Mouse (Mus musculus): ENCODE results near the gene Olfr1046.
"Not testable (repeated sequence)": the region's sequence is repeated elsewhere in the genome, so short reads cannot be mapped to it uniquely, and the experiment has no call there.

Gene Olfr1046

DNA sequence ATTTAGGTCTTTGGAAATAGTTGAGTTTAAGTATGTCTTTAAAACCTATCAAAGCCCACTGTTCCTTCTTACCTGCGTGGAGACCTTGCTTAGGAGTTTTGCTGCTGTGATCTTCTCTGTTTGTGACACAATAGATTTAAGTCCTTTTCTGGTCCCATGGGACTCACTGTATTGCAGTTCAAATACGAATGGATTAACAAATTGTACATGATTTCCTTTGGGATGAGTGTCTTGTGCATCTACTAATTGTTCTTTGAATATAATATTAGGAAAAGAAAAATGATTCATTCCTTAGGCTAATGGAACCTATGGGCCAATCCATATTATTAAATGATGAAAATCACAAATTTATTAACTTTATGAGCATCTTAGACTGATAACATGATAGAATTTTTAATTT lies at the start of gene Olfr1046:
Gene Olfr1046, minus strand, starts transcription at position 101 of the 400 bp plus-strand sequence.
- DNase-seq (ENCODE audit: low read depth, low spot score), result no peak
- Histone ChIP-seq H3K36me3 (ENCODE audit: control insufficient read depth, insufficient read depth, low read length, poor library complexity, severe bottlenecking) (no peaks in the 10 kb centered on the region), H3K27me3 (ENCODE audit: control insufficient read depth, insufficient read depth, low read length, poor library complexity, severe bottlenecking) (no peaks in the 10 kb centered on the region; the same call in 1 of the 2 replicates)

DNA sequence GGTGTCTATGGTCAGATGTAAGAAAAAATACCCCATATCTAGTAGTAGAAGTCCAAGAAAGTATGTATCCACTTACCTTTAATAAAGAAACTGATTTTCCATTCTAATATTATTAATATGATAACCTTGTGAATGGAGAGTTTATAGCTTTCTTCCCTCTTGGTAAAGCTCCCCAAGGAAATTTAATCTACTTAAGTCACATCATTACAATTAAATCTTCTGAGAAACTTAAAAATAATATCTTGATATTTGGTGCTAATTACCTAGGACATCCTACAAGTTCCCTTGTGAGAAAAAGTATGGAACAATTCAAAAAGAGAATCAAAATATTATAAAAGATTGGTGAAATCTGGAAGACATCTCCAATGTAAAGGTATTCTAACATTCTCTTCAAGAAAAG lies 39.1 kb upstream of the Olfr1046 start, which contains the start of gene Olfr1049:
Gene Olfr1049, minus strand, starts transcription at position 101 of the 400 bp plus-strand sequence.
- not testable (repeated sequence) for H3K36me3 ChIP-seq (ENCODE audit: control insufficient read depth, insufficient read depth, low read length, poor library complexity, severe bottlenecking); DNase-seq (ENCODE audit: low read depth, low spot score); H3K27me3 ChIP-seq (ENCODE audit: control insufficient read depth, insufficient read depth, low read length, poor library complexity, severe bottlenecking)

DNA sequence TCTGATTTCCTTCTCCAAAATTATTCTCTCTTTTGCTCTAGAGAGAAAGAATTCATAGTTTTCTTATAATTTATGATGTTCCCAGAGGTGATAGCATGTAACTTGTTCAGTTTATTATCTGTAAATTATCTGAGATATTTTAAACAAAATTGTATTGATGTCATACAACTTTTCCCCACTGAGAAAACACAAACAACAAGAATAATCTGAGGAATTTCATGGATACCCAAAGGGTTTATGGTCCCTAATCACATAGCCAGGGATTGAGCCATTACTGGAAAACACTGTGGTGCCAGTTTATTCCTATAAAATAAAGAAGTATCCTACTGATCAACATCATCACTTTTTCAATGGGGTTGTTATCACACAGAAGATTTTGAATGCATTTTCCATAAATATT lies 21.1 kb upstream of the Olfr1046 start, which contains the start of gene Olfr1048:
Gene Olfr1048, minus strand, starts transcription at position 101 of the 400 bp plus-strand sequence.
- no peaks in the 10 kb centered on the region for H3K27me3 ChIP-seq (ENCODE audit: control insufficient read depth, insufficient read depth, low read length, poor library complexity, severe bottlenecking)
- H3K36me3 ChIP-seq (ENCODE audit: control insufficient read depth, insufficient read depth, low read length, poor library complexity, severe bottlenecking), result no peaks in the 10 kb centered on the region
- DNase-seq (ENCODE audit: low read depth, low spot score), result no peak

- H3K36me3 ChIP-seq (ENCODE audit: control insufficient read depth, insufficient read depth, low read length, poor library complexity, severe bottlenecking), result no peaks in the 10 kb centered on the region
- no peaks in the 10 kb centered on the region for H3K27me3 ChIP-seq (ENCODE audit: control insufficient read depth, insufficient read depth, low read length, poor library complexity, severe bottlenecking)
- no peak for DNase-seq (ENCODE audit: low read depth, low spot score)
Observed at GRCm38 (mm10) chr2:86231301-86231700, 12.2 kb upstream of the Olfr1046 start, which contains the start of gene Olfr1047. TSS of gene Olfr1047 (minus strand) at chr2:86231401.

DNA sequence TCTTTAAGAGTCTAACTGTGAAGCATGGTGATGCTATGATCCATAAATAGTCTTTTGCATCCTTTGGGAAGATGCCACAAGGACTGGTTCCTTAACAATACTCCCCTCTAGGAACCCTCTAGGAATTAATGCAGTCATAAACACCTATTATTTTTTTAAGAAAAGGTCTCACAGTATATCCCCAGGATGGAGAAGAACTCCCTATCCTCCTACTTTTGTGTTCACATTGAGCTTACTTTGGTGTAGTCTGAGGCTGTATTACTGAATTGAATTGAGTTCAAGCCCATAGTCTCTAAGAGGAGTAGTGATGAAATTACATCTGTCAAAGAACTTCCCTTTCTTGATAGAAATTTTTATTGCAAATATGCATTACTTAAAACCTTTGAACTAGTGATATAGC lies 16.2 kb downstream of the Olfr1046 start, which contains the start of gene Olfr1045:
Gene Olfr1045, minus strand, starts transcription at position 101 of the 400 bp plus-strand sequence.
- no peaks in the 10 kb centered on the region for H3K27me3 ChIP-seq (ENCODE audit: control insufficient read depth, insufficient read depth, low read length, poor library complexity, severe bottlenecking)
- no peak for DNase-seq (ENCODE audit: low read depth, low spot score)

DNA sequence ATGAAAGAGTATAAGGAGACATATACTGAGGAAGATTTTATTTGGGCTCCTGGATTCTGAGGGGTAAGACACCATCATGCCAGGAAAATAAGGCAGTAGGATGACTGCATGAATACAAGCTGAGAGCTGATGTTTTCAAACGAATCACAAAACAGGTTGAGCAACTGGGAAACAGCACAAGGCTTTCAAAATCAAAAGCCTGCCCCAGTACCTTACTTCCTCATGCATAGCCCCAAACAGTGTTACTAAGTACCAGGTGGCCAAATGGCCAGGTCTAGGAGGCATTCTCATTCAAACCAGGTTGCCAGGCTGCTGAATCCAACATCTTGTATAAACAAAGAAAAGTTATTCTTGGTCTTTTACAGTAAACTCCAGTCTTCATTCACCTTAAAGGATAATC lies 23.3 kb downstream of the Olfr1046 start:
- H3K27me3 ChIP-seq (ENCODE audit: control insufficient read depth, insufficient read depth, low read length, poor library complexity, severe bottlenecking), result no peaks in the 10 kb centered on the region
- DNase-seq (ENCODE audit: low read depth, low spot score), result no peak

More for the DNA sequence above, 16.2 kb downstream of the Olfr1046 start, which contains the start of gene Olfr1045:
- H3K36me3 ChIP-seq (ENCODE audit: control insufficient read depth, insufficient read depth, low read length, poor library complexity, severe bottlenecking), result no peaks in the 10 kb centered on the region

DNA sequence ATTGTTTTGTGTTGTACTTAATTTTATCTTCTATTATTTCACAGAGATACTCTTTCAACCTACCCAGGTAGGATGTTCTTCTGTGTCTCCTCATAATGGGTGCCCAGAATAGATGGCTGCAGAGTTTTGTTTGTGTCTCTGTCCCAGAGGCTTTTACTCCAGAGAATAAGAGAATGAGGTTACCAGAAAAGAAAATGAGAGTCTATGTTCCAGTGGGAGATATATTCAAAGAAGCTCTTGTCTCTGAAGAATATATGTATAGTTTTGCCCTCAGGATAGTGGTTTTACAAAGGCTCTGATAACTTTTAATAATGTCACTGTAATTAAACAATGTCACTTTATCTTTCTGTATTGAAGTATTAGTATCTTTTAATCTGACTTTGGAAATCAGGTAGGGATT lies 33.5 kb downstream of the Olfr1046 start, which contains the start of gene Olfr52:
Gene Olfr52, minus strand, starts transcription at position 101 of the 400 bp plus-strand sequence.
- no peaks in the 10 kb centered on the region for H3K36me3 ChIP-seq (ENCODE audit: control insufficient read depth, insufficient read depth, low read length, poor library complexity, severe bottlenecking)
- H3K27me3 ChIP-seq (ENCODE audit: control insufficient read depth, insufficient read depth, low read length, poor library complexity, severe bottlenecking), result no peaks in the 10 kb centered on the region
- DNase-seq (ENCODE audit: low read depth, low spot score), result no peak

More for the DNA sequence above, 23.3 kb downstream of the Olfr1046 start:
- H3K36me3 ChIP-seq (ENCODE audit: control insufficient read depth, insufficient read depth, low read length, poor library complexity, severe bottlenecking), result no peaks in the 10 kb centered on the region

GRCm38 (mm10) chr2:86179950-86180349 lies 39.2 kb downstream of the Olfr1046 start:
- DNase-seq (ENCODE audit: low read depth, low spot score), result no peak
- Histone ChIP-seq H3K27me3 (ENCODE audit: control insufficient read depth, insufficient read depth, low read length, poor library complexity, severe bottlenecking) (no peaks in the 10 kb centered on the region), H3K36me3 (ENCODE audit: control insufficient read depth, insufficient read depth, low read length, poor library complexity, severe bottlenecking) (no peaks in the 10 kb centered on the region)

DNA sequence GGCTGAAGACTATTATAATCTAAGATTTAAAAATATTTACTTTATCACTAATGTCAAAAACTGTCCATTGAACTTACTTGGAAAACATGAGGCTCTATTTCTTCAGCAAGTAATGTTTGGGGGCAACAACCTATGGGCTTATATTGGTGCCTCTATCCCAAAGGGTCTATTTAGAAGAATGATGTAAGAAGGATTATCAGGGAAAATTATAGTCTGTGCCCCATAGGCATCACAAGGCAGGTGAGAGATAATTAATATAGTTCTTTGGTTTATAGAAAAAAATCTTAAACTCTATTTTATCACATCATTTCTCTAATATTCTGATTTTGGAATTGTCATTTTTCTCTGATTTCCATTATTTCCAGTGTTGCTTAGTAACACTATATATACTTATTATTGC lies 41.4 kb downstream of the Olfr1046 start, which contains the start of gene Olfr1044:
Gene Olfr1044, minus strand, starts transcription at position 101 of the 400 bp plus-strand sequence.
- H3K27me3 ChIP-seq (ENCODE audit: control insufficient read depth, insufficient read depth, low read length, poor library complexity, severe bottlenecking), result no peaks in the 10 kb centered on the region
- no peak for DNase-seq (ENCODE audit: low read depth, low spot score)
- no peaks in the 10 kb centered on the region for H3K36me3 ChIP-seq (ENCODE audit: control insufficient read depth, insufficient read depth, low read length, poor library complexity, severe bottlenecking)

DNA sequence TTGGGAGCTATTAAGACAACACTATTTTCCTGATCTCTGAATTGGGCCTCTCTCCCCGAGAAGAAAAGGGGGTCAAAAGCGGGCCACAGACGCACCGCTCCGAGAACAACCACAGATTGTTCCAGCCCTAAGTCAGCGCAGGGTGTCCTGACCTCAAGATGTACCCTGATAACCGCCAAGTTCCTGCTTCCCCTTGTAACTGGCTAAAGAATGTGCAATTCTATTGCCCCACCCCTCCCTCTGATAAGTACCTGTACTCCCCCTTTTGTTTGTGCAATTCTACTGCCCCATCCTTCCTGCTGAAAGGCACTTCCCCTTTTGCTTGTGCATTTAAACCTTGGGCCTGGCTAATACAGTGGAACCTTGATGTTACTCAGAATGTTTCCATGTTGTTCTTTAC lies 43.7 kb downstream of the Olfr1046 start:
- not testable (repeated sequence) for H3K27me3 ChIP-seq (ENCODE audit: control insufficient read depth, insufficient read depth, low read length, poor library complexity, severe bottlenecking); H3K36me3 ChIP-seq (ENCODE audit: control insufficient read depth, insufficient read depth, low read length, poor library complexity, severe bottlenecking); DNase-seq (ENCODE audit: low read depth, low spot score)

DNA sequence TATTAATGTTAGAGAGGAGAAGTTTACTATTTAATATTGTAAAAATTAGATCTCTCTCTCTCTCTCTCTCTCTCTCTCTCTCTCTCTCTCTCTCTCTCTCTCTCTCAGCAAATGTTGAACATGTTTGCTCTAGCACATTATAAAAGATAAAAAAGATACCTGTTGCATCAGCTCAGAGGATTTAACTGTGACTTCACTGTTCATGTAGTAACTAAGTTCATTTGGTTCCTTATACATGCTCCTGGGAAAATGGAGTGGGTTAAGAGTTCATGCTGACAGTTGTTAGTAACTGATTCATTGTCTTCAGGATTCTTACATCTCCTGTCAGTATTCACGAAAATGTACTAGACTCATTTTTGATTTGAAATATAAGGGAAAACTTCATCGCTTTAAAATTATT lies 51.7 kb downstream of the Olfr1046 start, which contains the start of gene Olfr1043:
Gene Olfr1043, minus strand, starts transcription at position 101 of the 400 bp plus-strand sequence.
- Histone ChIP-seq H3K36me3 (ENCODE audit: control insufficient read depth, insufficient read depth, low read length, poor library complexity, severe bottlenecking) (no peaks in the 10 kb centered on the region), H3K27me3 (ENCODE audit: control insufficient read depth, insufficient read depth, low read length, poor library complexity, severe bottlenecking) (no peaks in the 10 kb centered on the region)
- no peak for DNase-seq (ENCODE audit: low read depth, low spot score)

All from splenic B cell, adult 2 months (primary cell).